Mouse (Mus musculus): Measurements from ENCODE around the gene Defb19. TPM values are rescaled to one million over a fixed set of nuclear protein-coding genes. Genes with fewer than 3 reads are reported as not detected.

Defb19 gene
- total RNA-seq, 2 experiments from 2014 or later = not detected

- no peak for DNase-seq (ENCODE audit: low spot score in 2 of 2)
Measured at GRCm38 (mm10) chr2:152588450-152588849, 8.3 kb upstream of the Defb19 start.

GRCm38 (mm10) chr2:152586926-152587560 lies 6.9 kb upstream of the Defb19 start:
- DNase-seq (ENCODE audit: low spot score in 2 of 2) = peak in 1 of 2 experiments; percentile 19

- no peak for DNase-seq (ENCODE audit: low spot score in 2 of 2)
Measured at GRCm38 (mm10) chr2:152580612-152581011, 500 bp upstream of the Defb19 start.

- DNase-seq (ENCODE audit: low spot score in 2 of 2) = no peak
Measured at GRCm38 (mm10) chr2:152573484-152573883, 6.6 kb downstream of the Defb19 start.

- no peak for DNase-seq (ENCODE audit: low spot score in 2 of 2)
Measured at GRCm38 (mm10) chr2:152572114-152572794, 7.9 kb downstream of the Defb19 start, which contains the start of gene Defb21. Gene Defb21 (plus strand): TSS chr2:152572744.

GRCm38 (mm10) chr2:152570313-152570712 lies 9.8 kb downstream of the Defb19 start:
- no peak for DNase-seq (ENCODE audit: low spot score in 2 of 2)

GRCm38 (mm10) chr2:152569881-152570280 lies 10.2 kb downstream of the Defb19 start:
- no peak for DNase-seq (ENCODE audit: low spot score in 2 of 2)

GRCm38 (mm10) chr2:152569038-152569437 lies 11.1 kb downstream of the Defb19 start, which contains the start of gene Gm17416:
Gene Gm17416 (plus strand): TSS chr2:152569338.
- DNase-seq (ENCODE audit: low spot score in 2 of 2) = no peak

- no peak for DNase-seq (ENCODE audit: low spot score in 2 of 2)
Measured at GRCm38 (mm10) chr2:152556655-152557054, 23.5 kb downstream of the Defb19 start.

GRCm38 (mm10) chr2:152553774-152554423 lies 26.2 kb downstream of the Defb19 start:
- DNase-seq (ENCODE audit: low spot score in 2 of 2) = peak; percentile 11 to 74

- no peak for DNase-seq (ENCODE audit: low spot score in 2 of 2)
Measured at GRCm38 (mm10) chr2:152548124-152548523, 32.0 kb downstream of the Defb19 start.

GRCm38 (mm10) chr2:152544691-152545090 lies 35.4 kb downstream of the Defb19 start:
- peak; percentile 68 to 91 for DNase-seq (ENCODE audit: low spot score in 2 of 2)

GRCm38 (mm10) chr2:152543478-152543877 lies 36.6 kb downstream of the Defb19 start:
- DNase-seq (ENCODE audit: low spot score in 2 of 2) = no peak

GRCm38 (mm10) chr2:152542897-152543296 lies 37.2 kb downstream of the Defb19 start:
- no peak for DNase-seq (ENCODE audit: low spot score in 2 of 2)

- no peak for DNase-seq (ENCODE audit: low spot score in 2 of 2)
Measured at GRCm38 (mm10) chr2:152541979-152542378, 38.1 kb downstream of the Defb19 start.

- no peak for DNase-seq (ENCODE audit: low spot score in 2 of 2)
Measured at GRCm38 (mm10) chr2:152539944-152540710, 40.0 kb downstream of the Defb19 start, which contains the start of gene Defb29. Gene Defb29 (minus strand): TSS chr2:152540098.

Other genes starting within 250 kb of the Defb19 start
- 100 to 1,000 TPM; 100 to 110 TPM for gene Rbck1, start 247.7 kb downstream of the Defb19 start, total RNA-seq (2021)
- under 1 TPM in 1 of 2 experiments, not detected in 1; 0.69 TPM for gene Trib3, start 236.3 kb downstream of the Defb19 start, total RNA-seq (2021)
- 100 to 1,000 TPM in 1 of 2 experiments, 10 to 100 TPM in 1; 95.7 to 106 TPM for gene Nrsn2, start 203.7 kb downstream of the Defb19 start, total RNA-seq (2021)
- 10 to 100 TPM; 15.0 to 15.6 TPM for gene Sox12, start 182.2 kb downstream of the Defb19 start, total RNA-seq (2021)
- 10 to 100 TPM; 10.2 to 10.6 TPM for gene Zcchc3, start 165.3 kb downstream of the Defb19 start, total RNA-seq (2021)
- gene 6820408C15Rik, start 164.7 kb downstream of the Defb19 start, total RNA-seq (2021) = 1 to 10 TPM; 1.7 to 2.3 TPM
- not detected for gene Defb23, start 115.7 kb downstream of the Defb19 start, total RNA-seq (2021)
- gene Defb20, start 103.2 kb downstream of the Defb19 start, total RNA-seq (2021) = not detected
- gene Defb22, start 90.2 kb downstream of the Defb19 start, total RNA-seq (2021) = not detected
- not detected for gene Defb26, start 68.6 kb downstream of the Defb19 start, total RNA-seq (2021)
- not detected for gene Defb28, start 62.1 kb downstream of the Defb19 start, total RNA-seq (2021)
- gene Defb29, start 40.2 kb downstream of the Defb19 start, total RNA-seq (2021) = not detected
- gene Gm17416, start 11.0 kb downstream of the Defb19 start, total RNA-seq (2021) = not detected
- gene Defb21, start 7.6 kb downstream of the Defb19 start, total RNA-seq (2021) = not detected
- not detected for gene Defb45, start 19.1 kb upstream of the Defb19 start, total RNA-seq (2021)
- not detected for gene Defb36, start 24.0 kb upstream of the Defb19 start, total RNA-seq (2021)
- gene Defb25, start 42.7 kb upstream of the Defb19 start, total RNA-seq (2021) = not detected
- gene Rem1, start 46.6 kb upstream of the Defb19 start, total RNA-seq (2021) = under 1 TPM; 0.74 to 0.79 TPM
- 10 to 100 TPM; 75.0 to 76.0 TPM for gene H13, start 89.1 kb upstream of the Defb19 start, total RNA-seq (2021)
- 10 to 100 TPM; 18.3 to 19.2 TPM for gene Mcts2, start 106.7 kb upstream of the Defb19 start, total RNA-seq (2021)
- 10 to 100 TPM; 19.5 to 22.3 TPM for gene Id1, start 155.9 kb upstream of the Defb19 start, total RNA-seq (2021)
- gene Cox4i2, start 173.9 kb upstream of the Defb19 start, total RNA-seq (2021) = 1 to 10 TPM; 1.1 to 2.3 TPM